Comparison of ENCODE assay signal across 8 mouse cellular contexts in the genomic region with DNA sequence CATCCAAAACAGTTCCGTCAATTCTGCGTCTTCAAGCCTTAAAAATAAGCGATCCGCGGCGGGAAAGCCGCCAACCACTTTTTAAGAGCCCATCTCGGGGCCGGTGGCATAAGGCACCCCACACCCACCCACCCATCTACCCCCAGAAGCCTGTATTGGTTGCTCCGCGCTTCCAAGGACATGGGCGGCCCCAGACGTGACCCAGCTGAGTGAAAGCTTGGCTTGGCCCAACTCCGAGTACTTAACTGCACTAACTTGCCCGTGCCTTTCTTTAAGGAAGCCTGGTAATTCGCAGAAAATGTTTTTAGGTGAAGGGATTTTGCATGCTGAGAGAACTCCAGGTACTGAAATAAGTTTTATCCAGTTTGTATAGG. TPM values are rescaled to one million over a fixed set of nuclear protein-coding genes. Genes with fewer than 3 reads are reported as not detected.
DNase-seq lines count a peak whose midpoint lies in the region; ATAC-seq and TF ChIP-seq lines count a peak whose summit lies in the region.

No protein-coding gene starts in this region.

- DNase-seq in lung, embryonic 14.5 days, result no peak
- no peak for DNase-seq in lung, postnatal 10 days
- DNase-seq in forebrain, embryonic 10.5 days (ENCODE audit: extremely low spot score, low spot score), result no peak
- no peak for DNase-seq in retina, postnatal 1 day
- DNase-seq in spleen, adult 12 weeks (ENCODE audit: low spot score), result no peak

- no peak for TF ChIP-seq CTCF in lung, embryonic 14.5 days (IDR thresholded peaks at IDR 0.05; ENCODE audit: low read depth)

- peak; percentile 9; the same call in 1 of the 2 replicates for ATAC-seq in lung, embryonic 14.5 days (ENCODE audit: insufficient read depth)
- no peak; the same call in 1 of the 2 replicates for ATAC-seq in limb, embryonic 12.5 days (ENCODE audit: insufficient number of reproducible peaks, insufficient read depth, low FRiP score, low TSS enrichment, low read depth)
- peak; percentile 33 for ATAC-seq in neural tube, embryonic 15.5 days (ENCODE audit: low FRiP score)
- ATAC-seq in inflammation-experienced regulatory T-cells, adult 6 months, result no peak

- no peaks in the 10 kb centered on the region for H3K9me3 ChIP-seq in lung, embryonic 14.5 days (ENCODE audit: low read depth, low read length)
- no peaks in the 10 kb centered on the region for H3K9me3 ChIP-seq in forebrain, embryonic 10.5 days
- H3K9me3 ChIP-seq in limb, embryonic 12.5 days, result no peaks in the 10 kb centered on the region
- no peaks in the 10 kb centered on the region for H3K9me3 ChIP-seq in neural tube, embryonic 15.5 days (replicated peaks)

- peak overlapping the region; percentile 92 for H3K27ac ChIP-seq in lung, embryonic 14.5 days (ENCODE audit: low read depth)
- peak overlapping the region; percentile 98 for H3K27ac ChIP-seq in forebrain, embryonic 10.5 days
- peak overlapping the region; percentile 87 for H3K27ac ChIP-seq in limb, embryonic 12.5 days
- peak overlapping the region; percentile 90 for H3K27ac ChIP-seq in neural tube, embryonic 15.5 days (replicated peaks)

- peaks cover 30% of the 10 kb centered on the region for H3K4me1 ChIP-seq in lung, embryonic 14.5 days (ENCODE audit: insufficient read depth)
- peaks cover 60% of the 10 kb centered on the region for H3K4me1 ChIP-seq in forebrain, embryonic 10.5 days
- H3K4me1 ChIP-seq in limb, embryonic 12.5 days (replicated peaks), result peaks cover 56% of the 10 kb centered on the region
- H3K4me1 ChIP-seq in neural tube, embryonic 15.5 days, result peaks cover 45% of the 10 kb centered on the region

- 7% methylated on average over 16 of the region's 16 CpGs for WGBS in lung, embryonic 14.5 days
- 19% methylated on average over 16 of the region's 16 CpGs for WGBS in forebrain, embryonic 10.5 days
- 10% methylated on average over 16 of the region's 16 CpGs for WGBS in limb, embryonic 12.5 days
- WGBS in neural tube, embryonic 15.5 days, result 17% methylated on average over 16 of the region's 16 CpGs

- H3K9ac ChIP-seq in lung, embryonic 14.5 days, result peak overlapping the region; percentile 60
- peak overlapping the region; percentile 69 for H3K9ac ChIP-seq in limb, embryonic 12.5 days (replicated peaks)
- peak overlapping the region; percentile 85 for H3K9ac ChIP-seq in neural tube, embryonic 15.5 days (replicated peaks)

- H3K4me3 ChIP-seq in lung, embryonic 14.5 days (ENCODE audit: low read depth, low read length), result peak overlapping the region; percentile 98
- H3K4me3 ChIP-seq in forebrain, embryonic 10.5 days, result peak overlapping the region; percentile 98
- peak overlapping the region; percentile 99 for H3K4me3 ChIP-seq in limb, embryonic 12.5 days (replicated peaks)
- H3K4me3 ChIP-seq in neural tube, embryonic 15.5 days (replicated peaks), result peak overlapping the region; percentile 95

- peak overlapping the region; percentile 78 for H3K4me2 ChIP-seq in lung, embryonic 14.5 days
- peak overlapping the region; percentile 71 for H3K4me2 ChIP-seq in limb, embryonic 12.5 days
- H3K4me2 ChIP-seq in neural tube, embryonic 15.5 days, result peak overlapping the region; percentile 77

- H3K27me3 ChIP-seq in lung, embryonic 14.5 days (ENCODE audit: insufficient read depth, low read length), result no peaks in the 10 kb centered on the region
- peaks cover 18% of the 10 kb centered on the region for H3K27me3 ChIP-seq in forebrain, embryonic 10.5 days (ENCODE audit: poor library complexity, severe bottlenecking)
- peaks cover 3% of the 10 kb centered on the region; the same call in 1 of the 2 replicates for H3K27me3 ChIP-seq in limb, embryonic 12.5 days
- H3K27me3 ChIP-seq in neural tube, embryonic 15.5 days (replicated peaks), result 0 out of 2 replicates have a peak, but pooled peaks cover 2% of the 10 kb centered on the region

- H3K36me3 ChIP-seq in lung, embryonic 14.5 days (ENCODE audit: insufficient read depth), result peaks cover 10% of the 10 kb centered on the region
- peaks cover 13% of the 10 kb centered on the region for H3K36me3 ChIP-seq in forebrain, embryonic 10.5 days (replicated peaks)
- H3K36me3 ChIP-seq in limb, embryonic 12.5 days, result no peaks in the 10 kb centered on the region; the same call in 1 of the 2 replicates
- no peaks in the 10 kb centered on the region for H3K36me3 ChIP-seq in neural tube, embryonic 15.5 days

RNA-seq across cellular contexts. Expression of gene Smarcd2, which starts 0.5 kb away (rescaled TPM):
- polyA plus RNA-seq in lung, embryonic 14.5 days (2014; fragmentation: Nextera tagmentation; extraction: Ambion mirVana), result 81.2 and 91.0 TPM in 2 replicates
- polyA plus RNA-seq in forebrain, embryonic 10.5 days (2016; fragmentation: Nextera tagmentation; extraction: Ambion mirVana), result 20.5 and 20.7 TPM in 2 replicates
- polyA plus RNA-seq in limb, embryonic 12.5 days (2016; fragmentation: Nextera tagmentation; extraction: Ambion mirVana), result 102 and 104 TPM in 2 replicates
- polyA plus RNA-seq in neural tube, embryonic 15.5 days (2015; fragmentation: Nextera tagmentation; extraction: Ambion mirVana), result 14.2 and 29.1 TPM in 2 replicates
- polyA plus RNA-seq in inflammation-experienced regulatory T-cells, adult 6 months (2017; shearing (Covaris generic)), result 10 to 100 TPM; 16.2 to 24.9 (median 23.1) TPM

RNA-seq across cellular contexts. Expression of gene Tcam1, which starts 3.2 kb away (rescaled TPM):
- polyA plus RNA-seq in lung, embryonic 14.5 days (2014; fragmentation: Nextera tagmentation; extraction: Ambion mirVana), result 0.18 and 0.39 TPM in 2 replicates
- 0.15 TPM in 2 replicates for polyA plus RNA-seq in forebrain, embryonic 10.5 days (2016; fragmentation: Nextera tagmentation; extraction: Ambion mirVana)
- polyA plus RNA-seq in limb, embryonic 12.5 days (2016; fragmentation: Nextera tagmentation; extraction: Ambion mirVana), result 0.30 and 0.37 TPM in 2 replicates
- polyA plus RNA-seq in neural tube, embryonic 15.5 days (2015; fragmentation: Nextera tagmentation; extraction: Ambion mirVana), result 0.15 and 0.29 TPM in 2 replicates
- under 1 TPM in 2 of 3 experiments, not detected in 1; 0.09 to 0.14 TPM for polyA plus RNA-seq in inflammation-experienced regulatory T-cells, adult 6 months (2017; shearing (Covaris generic))

RNA-seq across cellular contexts. Expression of gene Psmc5, which starts 17.3 kb away (rescaled TPM):
- 275 and 288 TPM in 2 replicates for polyA plus RNA-seq in lung, embryonic 14.5 days (2014; fragmentation: Nextera tagmentation; extraction: Ambion mirVana)
- polyA plus RNA-seq in forebrain, embryonic 10.5 days (2016; fragmentation: Nextera tagmentation; extraction: Ambion mirVana), result 431 and 435 TPM in 2 replicates
- polyA plus RNA-seq in limb, embryonic 12.5 days (2016; fragmentation: Nextera tagmentation; extraction: Ambion mirVana), result 352 and 355 TPM in 2 replicates
- polyA plus RNA-seq in neural tube, embryonic 15.5 days (2015; fragmentation: Nextera tagmentation; extraction: Ambion mirVana), result 328 and 329 TPM in 2 replicates
- polyA plus RNA-seq in inflammation-experienced regulatory T-cells, adult 6 months (2017; shearing (Covaris generic)), result 100 to 1,000 TPM; 145 to 157 (median 154) TPM

RNA-seq across cellular contexts. Expression of gene Ftsj3, which starts 17.4 kb away (rescaled TPM):
- 60.7 and 66.9 TPM in 2 replicates for polyA plus RNA-seq in lung, embryonic 14.5 days (2014; fragmentation: Nextera tagmentation; extraction: Ambion mirVana)
- polyA plus RNA-seq in forebrain, embryonic 10.5 days (2016; fragmentation: Nextera tagmentation; extraction: Ambion mirVana), result 101 and 102 TPM in 2 replicates
- 61.2 and 71.6 TPM in 2 replicates for polyA plus RNA-seq in limb, embryonic 12.5 days (2016; fragmentation: Nextera tagmentation; extraction: Ambion mirVana)
- 31.1 and 40.6 TPM in 2 replicates for polyA plus RNA-seq in neural tube, embryonic 15.5 days (2015; fragmentation: Nextera tagmentation; extraction: Ambion mirVana)
- 10 to 100 TPM; 31.7 to 66.8 (median 55.9) TPM for polyA plus RNA-seq in inflammation-experienced regulatory T-cells, adult 6 months (2017; shearing (Covaris generic))

RNA-seq across cellular contexts. Expression of gene Gh, which starts 28.4 kb away (rescaled TPM):
- not detected in 2 replicates for polyA plus RNA-seq in lung, embryonic 14.5 days (2014; fragmentation: Nextera tagmentation; extraction: Ambion mirVana)
- not detected in 2 replicates for polyA plus RNA-seq in forebrain, embryonic 10.5 days (2016; fragmentation: Nextera tagmentation; extraction: Ambion mirVana)
- not detected in 2 replicates for polyA plus RNA-seq in limb, embryonic 12.5 days (2016; fragmentation: Nextera tagmentation; extraction: Ambion mirVana)
- not detected in 2 replicates for polyA plus RNA-seq in neural tube, embryonic 15.5 days (2015; fragmentation: Nextera tagmentation; extraction: Ambion mirVana)
- polyA plus RNA-seq in inflammation-experienced regulatory T-cells, adult 6 months (2017; shearing (Covaris generic)), result not detected

Comparison
In these comparisons a context has a peak if more than half of its experiments do, and no peak if none do; other contexts are left out.
1. ATAC-seq: peak in lung, embryonic 14.5 days (single experiment) and neural tube, embryonic 15.5 days (single experiment); none in limb, embryonic 12.5 days (single experiment) and inflammation-experienced regulatory T-cells, adult 6 months (single experiment).
2. Peak in every context shown above with its lines, with median percentiles within 50 percentile points of each other: H3K27ac ChIP-seq, H3K4me2 ChIP-seq, H3K4me3 ChIP-seq and H3K9ac ChIP-seq.